Mouse (Mus musculus) thymus, adult 2 months (tissue): ENCODE results near the gene Arhgap42. TPM values are rescaled to one million over a fixed set of nuclear protein-coding genes. Genes with fewer than 3 reads are reported as not detected.

Experiments used
- DNase-seq: peaks from one replicate; pipeline ENCODE4 v3.0.0; 2021
- H3K27ac ChIP-seq: fragments of 200-500 bp; 2 replicates; pipeline ENCODE4 v1.5.1; 2012; ENCODE audit warnings: low read length, control low read depth; ENCODE audit not compliant: control insufficient read depth, insufficient read depth
- H3K27me3 ChIP-seq: fragments of 200-500 bp; 2 replicates; pipeline ENCODE4 v1.6.1; 2012; ENCODE audit warnings: mild to moderate bottlenecking, low read length, moderate library complexity, mixed read lengths; ENCODE audit not compliant: control insufficient read depth, insufficient read depth
- H3K36me3 ChIP-seq: fragments of 200-500 bp; 2 replicates; pipeline ENCODE4 v1.6.1; 2012; ENCODE audit warnings: mild to moderate bottlenecking, low read length, moderate library complexity; ENCODE audit not compliant: control insufficient read depth, insufficient read depth
- H3K4me1 ChIP-seq: fragments of 200-500 bp; replicated peaks from 2 replicates; pipeline ENCODE4 v1.6.1; 2012; ENCODE audit warnings: low read length; ENCODE audit not compliant: control insufficient read depth, insufficient read depth
- H3K4me3 ChIP-seq: fragments of 200-500 bp; 2 replicates; pipeline ENCODE4 v1.5.1; 2012; ENCODE audit warnings: mild to moderate bottlenecking, low read length, control low read depth, moderate library complexity; ENCODE audit not compliant: control insufficient read depth, insufficient read depth
- CTCF ChIP-seq: fragments of 200-500 bp; IDR thresholded peaks from 2 replicates; pipeline ENCODE4 v1.5.1; 2012; ENCODE audit warnings: mild to moderate bottlenecking, control low read depth, low read length, moderate library complexity, borderline replicate concordance; ENCODE audit not compliant: control insufficient read depth, poor library complexity, insufficient read depth; ENCODE audit errors: extremely low read depth
- POLR2A ChIP-seq: fragments of 200-500 bp; IDR thresholded peaks from 2 replicates; pipeline ENCODE4 v1.6.1; 2012; ENCODE audit warnings: mild to moderate bottlenecking, low read length, control low read depth, moderate library complexity; ENCODE audit not compliant: control insufficient read depth, poor library complexity, insufficient read depth; ENCODE audit errors: extremely low read depth
- WGBS: fragments of 180-500 bp; shearing (Covaris S2); methylation state at CpG from one replicate; pipeline ENCODE4 v1.1.7; 2018; 5-methylcytosine and 5-hydroxymethylcytosine counted together
- polyA plus RNA-seq: library from polyadenylated mRNA; depleted of rRNA; stranded (reverse); fragments of >200 nt; gene quantifications from 2 replicates; pipeline ENCODE4 v1.2.3, GENCODE M21; 2012

Gene Arhgap42
- polyA plus RNA-seq, 1 experiment: 2.3 TPM

- no peaks in the 10 kb centered on the region for H3K36me3 ChIP-seq
- no peak overlapping the region for H3K27ac ChIP-seq
- no peak overlapping the region for H3K4me3 ChIP-seq
- no peak for DNase-seq
- no peaks in the 10 kb centered on the region for H3K4me1 ChIP-seq
- H3K27me3 ChIP-seq: no peaks in the 10 kb centered on the region
- WGBS: 82% methylated on average over 7 of the region's 7 CpGs
- TF ChIP-seq CTCF: no peak
- no peak for TF ChIP-seq POLR2A
These were observed 268.7 kb downstream of the Arhgap42 start for GRCm38 (mm10) chr9:8970240-8970639.

GRCm38 (mm10) chr9:8964512-8965133 lies 274.3 kb downstream of the Arhgap42 start:
- TF ChIP-seq CTCF: no peak
- TF ChIP-seq POLR2A: no peak
- WGBS: 59% methylated on average over 8 of the region's 8 CpGs
- H3K36me3 ChIP-seq: no peaks in the 10 kb centered on the region
- no peaks in the 10 kb centered on the region for H3K27me3 ChIP-seq
- no peak overlapping the region for H3K4me3 ChIP-seq
- no peaks in the 10 kb centered on the region for H3K4me1 ChIP-seq
- DNase-seq: no peak
- no peak overlapping the region for H3K27ac ChIP-seq

GRCm38 (mm10) chr9:8953306-8953705 lies 285.6 kb downstream of the Arhgap42 start:
- no peak for DNase-seq
- Histone ChIP-seq H3K27me3 (no peaks in the 10 kb centered on the region), H3K4me3 (no peak overlapping the region), H3K36me3 (no peaks in the 10 kb centered on the region), H3K4me1 (no peaks in the 10 kb centered on the region), H3K27ac (no peak overlapping the region)
- TF ChIP-seq CTCF: no peak
- no peak for TF ChIP-seq POLR2A
